Mouse (Mus musculus) urinary bladder, postnatal 4 days (tissue): ENCODE results near the gene Tango6.

Experiments used
- DNase-seq, 2 experiments: peaks; one replicate each; pipeline ENCODE4 v3.0.0; 2021 to 2022; ENCODE audit warnings: low spot score in 2 of 2

The Tango6 gene

GRCm38 (mm10) chr8:106700131-106700530 lies 17.3 kb downstream of the Tango6 start:
- no peak for DNase-seq

- no peak for DNase-seq
These were observed 18.5 kb downstream of the Tango6 start for GRCm38 (mm10) chr8:106701360-106701759.

GRCm38 (mm10) chr8:106704199-106704900 lies 21.5 kb downstream of the Tango6 start:
- DNase-seq = no peak

GRCm38 (mm10) chr8:106704901-106705321 lies 22.0 kb downstream of the Tango6 start:
- DNase-seq = peak; percentile 62 to 64

- DNase-seq = no peak
These were observed 23.3 kb downstream of the Tango6 start for GRCm38 (mm10) chr8:106706194-106706593.

GRCm38 (mm10) chr8:106710002-106710401 lies 27.1 kb downstream of the Tango6 start:
- no peak for DNase-seq

- DNase-seq = no peak
These were observed 29.6 kb downstream of the Tango6 start for GRCm38 (mm10) chr8:106712487-106712886.

- DNase-seq = no peak
These were observed 31.4 kb downstream of the Tango6 start for GRCm38 (mm10) chr8:106714297-106714696.

- peak; percentile 55 to 80 for DNase-seq
These were observed 35.2 kb downstream of the Tango6 start for GRCm38 (mm10) chr8:106718091-106718500.

GRCm38 (mm10) chr8:106720921-106721320 lies 38.1 kb downstream of the Tango6 start:
- no peak for DNase-seq

- no peak for DNase-seq
These were observed 39.6 kb downstream of the Tango6 start for GRCm38 (mm10) chr8:106722453-106722852.

GRCm38 (mm10) chr8:106723921-106724320 lies 41.1 kb downstream of the Tango6 start:
- no peak for DNase-seq

GRCm38 (mm10) chr8:106726551-106726950 lies 43.7 kb downstream of the Tango6 start:
- no peak for DNase-seq

- DNase-seq = no peak
These were observed 44.5 kb downstream of the Tango6 start for GRCm38 (mm10) chr8:106727241-106727835.

GRCm38 (mm10) chr8:106727889-106728288 lies 45.0 kb downstream of the Tango6 start:
- no peak for DNase-seq

- no peak for DNase-seq
These were observed 50.1 kb downstream of the Tango6 start for GRCm38 (mm10) chr8:106732921-106733320.

GRCm38 (mm10) chr8:106733703-106734102 lies 50.8 kb downstream of the Tango6 start:
- DNase-seq = no peak

- DNase-seq = no peak
These were observed 51.4 kb downstream of the Tango6 start for GRCm38 (mm10) chr8:106734222-106734621.

- DNase-seq = no peak
These were observed 54.2 kb downstream of the Tango6 start for GRCm38 (mm10) chr8:106736861-106737662.

- no peak for DNase-seq
These were observed 55.0 kb downstream of the Tango6 start for GRCm38 (mm10) chr8:106737846-106738245.

- DNase-seq = no peak
These were observed 59.5 kb downstream of the Tango6 start for GRCm38 (mm10) chr8:106742321-106742720.

GRCm38 (mm10) chr8:106743361-106743760 lies 60.5 kb downstream of the Tango6 start:
- DNase-seq = no peak

GRCm38 (mm10) chr8:106753436-106753835 lies 70.6 kb downstream of the Tango6 start:
- DNase-seq = no peak
